Mouse (Mus musculus) brain, embryonic 14.5 days (tissue): ENCODE results near the gene Atrnl1.

ENCODE experiments used
- CTCF ChIP-seq: fragments of 200-500 bp; IDR thresholded peaks from 2 replicates; pipeline ENCODE4 v1.5.1; 2012; ENCODE audit warnings: inconsistent platforms, mild to moderate bottlenecking, moderate library complexity, borderline replicate concordance; ENCODE audit not compliant: insufficient read depth, insufficient read length; ENCODE audit errors: extremely low read depth
- POLR2A ChIP-seq: fragments of 200-500 bp; IDR thresholded peaks from 2 replicates; pipeline ENCODE4 v1.6.1; 2012; ENCODE audit warnings: mild to moderate bottlenecking, inconsistent platforms, borderline replicate concordance; ENCODE audit not compliant: poor library complexity, insufficient read depth, insufficient read length, severe bottlenecking; ENCODE audit errors: extremely low read depth

DNA sequence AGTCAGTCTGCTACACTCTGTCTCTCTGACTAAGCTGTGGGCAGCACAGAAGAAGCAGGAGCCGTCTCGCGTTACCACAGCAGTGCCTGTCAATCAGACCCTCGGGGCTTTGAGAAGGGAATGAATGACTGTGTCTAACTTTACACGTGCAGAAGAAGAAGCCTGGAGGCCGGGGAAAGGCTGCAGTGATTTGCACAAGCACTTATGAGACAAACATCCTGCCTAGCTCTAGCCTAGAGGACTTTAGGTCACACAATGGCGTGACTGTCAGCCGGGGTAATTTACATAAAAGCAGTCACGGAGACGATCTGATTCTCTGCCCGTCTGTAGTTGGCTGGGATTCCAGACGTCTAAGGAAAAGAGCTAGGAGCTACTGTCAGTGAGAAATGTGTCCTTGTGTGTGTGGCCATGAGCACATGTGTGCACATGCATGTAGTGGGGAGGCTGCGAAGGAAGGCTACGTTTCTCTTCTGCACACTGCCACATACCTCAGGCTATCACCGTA lies 450.1 kb downstream of the Atrnl1 start:
- TF ChIP-seq CTCF (no peak), POLR2A (no peak)
